Mouse (Mus musculus) gastrocnemius, postnatal 4 days (tissue): Measurements from ENCODE around the gene Trim33. TPM values are rescaled to one million over a fixed set of nuclear protein-coding genes. Genes with fewer than 3 reads are reported as not detected.
A peak's percentile ranks its signal among the peaks of the same experiment; 100 is the strongest.

ENCODE experiments used
- DNase-seq, 2 experiments: peaks; one replicate each; pipeline ENCODE4 v3.0.0; 2021 to 2022; ENCODE audit warnings: low spot score in 2 of 2, mixed read lengths in 2 of 2
- total RNA-seq, 2 experiments: library from RNA; stranded (reverse); gene quantifications; 2 replicates each; pipeline ENCODE4 v1.2.3; 2021

Trim33 gene
- total RNA-seq, 2 experiments from 2014 or later: 19.6 to 22.4 TPM

DNA sequence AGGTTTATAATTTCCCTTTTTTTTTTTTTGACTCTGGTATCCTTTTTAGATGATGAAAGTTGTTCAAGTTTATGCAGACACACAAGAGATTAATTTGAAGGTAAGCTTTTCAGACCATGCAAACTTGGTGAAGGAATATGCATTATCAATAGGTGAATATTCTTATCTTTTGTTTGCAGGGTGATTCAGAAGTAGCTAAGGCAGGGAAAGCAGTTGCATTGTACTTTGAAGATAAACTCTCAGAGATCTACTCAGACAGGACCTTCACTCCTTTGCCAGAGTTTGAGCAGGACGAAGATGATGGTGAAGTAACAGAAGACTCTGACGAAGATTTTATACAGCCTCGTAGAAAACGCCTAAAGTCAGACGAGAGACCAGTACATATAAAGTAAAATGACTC, 74.4 kb downstream of the Trim33 start:
- DNase-seq: no peak

DNA sequence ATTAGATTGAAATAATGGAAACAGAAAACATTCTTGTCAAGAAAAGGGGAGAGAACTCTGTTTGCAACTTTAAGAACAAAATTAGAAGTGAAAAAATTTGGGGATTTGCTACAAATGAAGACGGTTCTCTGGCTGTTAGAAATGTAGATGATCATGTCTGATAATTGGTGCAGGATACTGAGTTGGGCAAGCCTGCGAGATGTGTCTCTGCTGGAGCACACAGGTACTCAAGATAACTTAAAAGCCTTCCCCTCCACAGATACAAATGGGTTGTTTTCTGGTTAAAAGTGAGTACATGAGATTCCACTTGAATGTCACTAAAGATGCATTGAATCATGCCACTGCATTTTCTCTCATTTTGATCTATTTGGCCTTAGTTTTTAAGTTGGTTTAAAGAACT, 74.9 kb downstream of the Trim33 start:
- no peak for DNase-seq

DNA sequence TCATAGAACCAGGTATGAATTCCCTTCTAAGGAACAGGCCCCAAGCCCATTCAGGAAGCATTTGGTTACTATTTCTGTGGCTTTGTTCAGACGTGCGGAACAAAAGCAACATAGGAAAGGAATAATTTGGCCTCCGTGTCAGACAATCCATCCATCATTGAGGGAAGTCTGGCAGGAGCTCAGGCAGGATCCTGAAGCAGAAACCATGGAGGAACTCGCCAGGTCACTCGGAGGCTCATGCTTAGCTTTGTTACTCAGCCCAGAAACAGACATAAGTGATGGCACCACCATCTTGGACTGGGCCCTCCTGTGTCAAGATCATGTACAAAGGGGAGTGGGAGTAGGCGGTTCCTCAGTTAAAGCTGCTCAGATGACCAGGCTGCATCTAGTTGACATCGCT, 82.1 kb downstream of the Trim33 start:
- no peak for DNase-seq

DNA sequence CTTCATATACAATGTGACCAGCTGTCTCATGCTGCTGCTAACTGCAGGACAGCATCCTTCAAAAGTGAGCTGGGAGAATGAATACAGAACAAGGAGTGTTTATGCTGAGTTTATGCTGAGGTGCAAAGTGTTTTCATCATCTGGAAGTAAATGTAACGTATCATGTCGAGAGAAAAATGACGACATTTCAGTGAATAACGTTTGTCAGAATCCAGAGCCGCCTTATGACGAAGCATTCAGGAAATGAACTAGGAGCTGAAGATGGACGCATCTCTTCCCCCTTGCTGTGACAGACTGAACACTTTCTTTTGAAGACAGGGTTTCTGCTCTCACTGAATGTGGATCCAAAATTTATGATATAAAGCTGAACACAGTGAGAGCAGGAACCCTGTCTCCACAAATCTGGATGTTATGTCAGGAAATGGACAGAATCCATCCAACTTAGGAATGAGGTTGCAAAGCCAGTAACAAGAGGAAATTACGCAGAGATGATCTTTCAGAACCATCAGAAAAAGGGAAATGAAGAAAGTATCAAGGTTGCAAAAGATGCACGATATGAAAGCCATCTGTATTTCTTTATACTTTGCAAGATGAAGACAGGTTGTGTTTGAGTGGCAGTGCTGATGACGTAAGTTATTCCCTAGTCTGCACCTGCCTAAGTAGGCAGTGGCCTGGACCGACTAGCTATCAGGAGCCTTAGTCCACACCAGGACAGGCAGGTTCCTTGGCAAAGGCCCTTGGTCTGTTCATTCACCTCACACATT, 85.3 kb downstream of the Trim33 start:
- DNase-seq: no peak

DNA sequence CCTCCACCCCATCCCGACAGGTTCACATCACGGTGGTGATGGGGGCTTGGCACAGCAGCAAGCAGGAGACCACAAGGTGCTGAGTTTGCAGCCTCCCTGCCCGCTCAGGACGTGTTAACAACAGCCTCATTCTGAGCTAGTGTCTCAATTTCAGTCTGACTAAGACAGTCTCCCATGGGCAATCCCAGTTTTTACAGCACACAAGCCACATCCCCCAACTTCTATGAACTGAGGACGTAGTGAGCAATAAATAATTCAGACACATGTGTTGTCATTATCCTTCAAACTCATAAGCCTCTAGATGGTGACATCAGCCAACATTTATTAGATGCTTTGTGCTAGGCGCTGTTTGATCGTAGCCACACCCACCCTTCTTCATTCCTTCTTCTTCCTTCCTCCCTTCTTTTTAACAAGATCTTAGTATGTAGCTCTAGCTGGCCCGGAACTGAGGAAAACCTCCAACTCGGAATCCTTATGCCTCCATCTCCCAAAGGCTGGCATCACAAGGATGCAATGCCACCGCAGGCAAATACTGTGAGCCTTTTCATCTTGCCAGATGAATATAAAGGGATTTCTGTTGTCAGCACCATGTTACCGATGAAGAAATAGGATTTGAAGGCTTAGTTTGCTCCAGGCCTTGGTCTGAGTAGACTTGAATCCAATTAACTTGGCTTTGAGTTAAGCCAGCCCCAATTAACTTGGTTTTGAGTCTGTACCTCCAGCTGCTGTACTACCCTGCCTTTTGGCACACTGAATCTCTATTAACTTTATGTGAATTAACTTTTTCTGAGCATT, 88.3 kb downstream of the Trim33 start:
- no peak for DNase-seq

GRCm38 (mm10) chr3:103368731-103369130, 89.6 kb downstream of the Trim33 start:
- DNase-seq: no peak

DNA sequence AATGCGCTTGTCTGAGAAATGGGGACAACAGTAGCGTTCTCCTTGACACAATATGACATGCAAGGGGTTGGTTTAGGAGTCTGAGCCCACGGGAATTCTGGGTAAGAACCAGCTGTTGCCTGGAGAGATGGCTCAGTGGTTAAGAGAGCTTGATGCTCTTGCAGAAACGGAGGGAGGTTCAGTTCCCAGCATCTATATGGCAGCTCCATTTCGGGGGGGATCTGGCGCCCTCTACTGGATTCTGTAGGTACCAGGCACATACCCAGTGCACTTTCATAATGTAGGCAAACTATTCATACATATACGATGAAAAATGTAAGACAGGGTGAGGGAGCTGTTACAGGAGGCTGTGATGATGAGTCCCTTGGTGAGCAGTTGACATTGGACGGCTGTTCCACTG, 94.9 kb downstream of the Trim33 start:
- peak in 1 of 2 experiments; percentile 30 for DNase-seq

DNA sequence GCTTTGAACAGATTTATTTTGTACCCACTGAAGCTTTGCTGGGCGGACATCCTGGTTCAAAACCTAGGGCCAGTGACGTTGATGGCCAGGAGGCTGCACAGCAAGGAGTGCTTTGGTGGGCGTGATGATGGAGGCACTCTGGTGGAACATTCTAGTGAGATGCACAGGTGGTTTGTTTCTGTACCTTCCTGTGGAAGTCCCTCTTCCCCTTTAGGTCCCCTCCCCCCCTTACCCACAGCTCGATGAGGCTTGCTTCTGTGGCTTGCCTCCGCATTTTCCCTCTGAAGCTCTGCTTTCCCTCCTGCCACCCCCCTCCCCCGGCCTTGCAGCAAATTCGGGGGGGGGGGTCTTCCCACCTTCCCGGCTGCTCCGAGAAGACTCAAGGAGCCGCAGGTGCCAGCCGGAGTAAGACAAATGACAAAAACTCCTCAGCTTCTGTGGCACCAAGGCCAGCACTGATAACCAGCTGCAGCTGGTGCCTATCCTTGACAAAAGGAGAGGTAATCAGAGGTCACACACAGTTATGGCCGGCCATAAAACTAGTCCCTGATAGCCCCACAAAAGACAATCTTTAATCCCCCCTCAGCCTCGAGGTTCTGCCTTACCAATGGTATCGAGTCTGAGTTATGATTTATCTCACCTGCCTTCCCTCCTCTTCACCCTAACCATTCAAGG, 96.2 kb downstream of the Trim33 start:
- DNase-seq: no peak

GRCm38 (mm10) chr3:103378018-103378417, 98.9 kb downstream of the Trim33 start:
- DNase-seq: no peak

- DNase-seq: no peak
Observed at GRCm38 (mm10) chr3:103379371-103379770, 100.3 kb downstream of the Trim33 start.

GRCm38 (mm10) chr3:103380814-103381213, 101.7 kb downstream of the Trim33 start:
- DNase-seq: no peak

DNA sequence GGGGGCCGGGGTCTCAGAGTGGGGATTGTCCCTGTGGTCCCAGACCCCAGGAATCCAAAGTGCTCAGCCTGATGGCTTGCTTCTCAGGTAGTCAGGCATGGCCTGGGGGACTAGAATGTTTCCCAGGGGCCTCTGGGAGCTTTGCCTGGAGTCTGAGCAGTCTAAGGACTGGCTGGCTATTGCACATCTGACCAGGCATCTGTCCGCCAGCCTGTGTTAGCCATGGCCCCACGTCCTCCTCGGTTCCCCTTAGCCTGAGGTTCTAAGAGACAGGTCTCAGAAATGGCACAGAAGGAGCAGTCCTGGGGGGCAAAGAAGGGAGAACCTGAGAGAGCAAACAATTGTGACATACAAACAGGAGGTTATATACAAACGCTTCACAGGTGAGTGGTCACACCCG, 102.3 kb downstream of the Trim33 start:
- DNase-seq: no peak

GRCm38 (mm10) chr3:103382872-103383567, 103.9 kb downstream of the Trim33 start:
- peak; percentile 85 to 94 for DNase-seq

- DNase-seq: no peak
Observed at GRCm38 (mm10) chr3:103384486-103384885, 105.4 kb downstream of the Trim33 start.

DNA sequence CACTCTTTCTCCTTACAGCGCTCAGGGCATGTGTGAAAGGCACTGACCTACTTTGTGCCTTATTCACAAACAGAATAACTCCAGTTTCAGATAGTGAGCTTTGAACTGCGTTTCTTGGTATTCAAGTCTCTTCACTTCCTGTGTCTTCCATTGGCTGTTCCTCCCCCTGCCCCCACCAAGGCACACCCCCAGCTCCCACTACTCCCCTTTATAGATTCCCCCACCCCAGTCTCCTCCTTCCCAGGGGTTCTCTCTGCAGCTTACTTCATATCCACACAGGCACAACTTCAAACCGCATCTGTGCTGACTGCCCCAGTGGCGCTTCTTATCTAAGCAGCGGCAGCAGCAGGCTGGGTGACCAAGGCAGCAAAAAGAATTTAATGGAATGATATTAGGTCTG, 105.9 kb downstream of the Trim33 start:
- no peak for DNase-seq

- DNase-seq: no peak
Observed at GRCm38 (mm10) chr3:103385383-103386291, 106.5 kb downstream of the Trim33 start.

GRCm38 (mm10) chr3:103386292-103387031, 107.4 kb downstream of the Trim33 start:
- no peak for DNase-seq

GRCm38 (mm10) chr3:103392613-103393258, 113.6 kb downstream of the Trim33 start:
- DNase-seq: no peak
